Mouse (Mus musculus) brain, embryonic 14.5 days (tissue): ENCODE data around the gene Gm17087. TPM values are rescaled to one million over a fixed set of nuclear protein-coding genes. Genes with fewer than 3 reads are reported as not detected.
A peak's percentile ranks its signal among the peaks of the same experiment; 100 is the strongest.

Experiments
- DNase-seq: peaks from one replicate; pipeline ENCODE4 v3.0.0-alpha.2; 2011; ENCODE audit warnings: low read depth
- CTCF ChIP-seq: fragments of 200-500 bp; IDR thresholded peaks from 2 replicates; pipeline ENCODE4 v1.5.1; 2012; ENCODE audit warnings: inconsistent platforms, mild to moderate bottlenecking, moderate library complexity, borderline replicate concordance; ENCODE audit not compliant: insufficient read depth, insufficient read length; ENCODE audit errors: extremely low read depth
- POLR2A ChIP-seq: fragments of 200-500 bp; IDR thresholded peaks from 2 replicates; pipeline ENCODE4 v1.6.1; 2012; ENCODE audit warnings: mild to moderate bottlenecking, inconsistent platforms, borderline replicate concordance; ENCODE audit not compliant: poor library complexity, insufficient read depth, insufficient read length, severe bottlenecking; ENCODE audit errors: extremely low read depth
- polyA plus RNA-seq: library from polyadenylated mRNA; depleted of rRNA; stranded (reverse); fragments of >200 nt; gene quantifications from 2 replicates; pipeline ENCODE4 v1.2.3, GENCODE M21; 2012; rRNA removed

The Gm17087 gene
- not detected in 2 replicates for polyA plus RNA-seq

DNA sequence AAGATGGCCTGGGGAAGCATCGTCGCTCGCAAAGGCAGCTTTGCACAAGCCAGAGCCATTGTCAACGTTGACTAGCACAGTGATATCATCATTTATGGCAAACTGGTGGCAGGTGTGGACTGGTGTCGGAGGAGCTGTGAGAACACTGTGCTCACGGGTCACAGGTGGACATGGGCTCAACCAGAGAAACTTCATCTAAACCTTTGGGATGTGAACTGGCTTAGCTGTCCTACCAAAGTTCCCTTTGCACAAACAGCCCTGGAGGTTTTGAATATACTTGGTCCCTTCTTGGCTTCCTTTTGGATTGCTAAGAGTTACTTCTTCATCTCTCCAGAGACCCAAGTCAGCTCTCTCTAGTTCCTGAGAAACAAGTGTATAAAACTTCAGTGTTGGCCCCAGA lies at the start of gene Gm17087:
Gm17087 (minus strand) TSS at position 101 of the 400 bp plus-strand sequence.
- TF ChIP-seq CTCF (no peak), POLR2A (no peak)
- DNase-seq, result no peak

DNA sequence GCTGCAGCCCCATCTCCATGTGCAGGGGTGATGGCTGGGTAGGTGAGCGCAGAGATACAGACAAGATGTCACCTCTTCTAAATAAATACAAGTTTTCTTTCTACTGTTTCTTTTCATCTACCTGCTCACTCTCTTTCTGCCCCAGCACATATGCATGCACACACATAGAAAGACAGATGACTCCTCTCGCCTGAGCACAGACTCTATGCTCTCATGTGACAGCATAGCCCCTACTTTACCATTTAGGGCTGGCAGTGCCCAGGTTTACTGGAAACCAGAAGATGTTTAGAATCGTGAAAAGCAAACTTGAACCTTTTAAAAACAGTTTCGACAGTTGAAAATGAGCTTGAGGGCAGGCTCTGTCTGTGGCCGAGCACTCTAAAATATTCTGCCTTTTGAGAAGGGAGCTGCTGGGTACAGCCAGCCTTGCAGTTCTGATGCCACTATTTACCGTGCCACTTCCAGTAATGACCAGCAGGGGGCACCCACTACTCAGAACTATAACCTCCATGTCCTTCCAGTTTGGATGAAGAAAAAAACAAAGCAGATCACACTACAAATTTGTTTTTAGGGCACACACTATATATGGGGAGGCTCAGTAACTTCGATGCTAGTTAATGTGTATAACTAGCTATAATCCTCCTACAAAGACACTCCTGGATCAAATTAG lies 47.3 kb upstream of the Gm17087 start:
- DNase-seq, result peak; percentile 91
- peak; percentile 85; the same call in 1 of the 2 replicates for TF ChIP-seq CTCF
- TF ChIP-seq POLR2A, result no peak

DNA sequence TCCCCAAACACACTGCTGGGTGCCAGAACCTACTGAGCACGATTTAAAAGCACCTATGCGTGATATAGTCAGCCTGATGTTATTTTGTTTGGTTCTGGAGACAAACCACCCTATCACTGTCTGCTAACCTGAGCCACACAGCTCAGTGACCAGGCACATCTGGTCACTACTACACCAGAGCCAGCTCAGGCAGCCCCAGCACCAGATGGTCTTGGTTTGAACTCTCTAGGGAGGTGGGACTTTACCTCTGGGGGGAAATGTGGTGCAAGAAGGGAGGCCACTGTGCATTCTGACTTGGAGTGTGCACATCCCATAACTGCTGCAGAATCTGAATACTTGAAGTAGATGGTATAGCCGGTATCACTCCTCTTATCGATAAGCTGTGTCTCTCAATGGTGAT lies 45.2 kb upstream of the Gm17087 start:
- no peak for DNase-seq
- no peak for TF ChIP-seq POLR2A
- no peak for TF ChIP-seq CTCF

- no peak for DNase-seq
- TF ChIP-seq POLR2A (no peak), CTCF (no peak)
Measured at GRCm38 (mm10) chr17:8606695-8607094, 39.9 kb upstream of the Gm17087 start.

DNA sequence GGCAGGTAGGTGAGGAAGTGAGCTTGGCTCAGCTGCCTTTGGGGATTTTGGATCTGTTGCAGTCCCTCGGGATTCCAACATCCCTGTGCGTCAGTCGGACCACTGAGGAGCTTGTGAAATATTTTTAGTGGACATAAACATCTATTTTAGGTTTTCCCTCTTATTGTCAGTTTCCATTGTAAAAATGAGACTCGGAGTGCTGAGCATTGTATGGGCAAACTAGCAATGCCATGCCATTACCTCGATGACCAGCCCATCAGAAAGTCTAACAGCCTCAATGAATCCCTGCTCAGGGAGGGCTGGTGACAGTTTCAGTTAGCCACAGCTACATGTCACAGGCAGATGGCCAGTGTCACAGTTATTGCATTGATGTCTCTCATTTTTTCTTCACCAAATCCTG lies 39.2 kb upstream of the Gm17087 start:
- no peak for TF ChIP-seq POLR2A
- no peak for TF ChIP-seq CTCF
- DNase-seq, result no peak

- TF ChIP-seq CTCF, result no peak
- no peak for TF ChIP-seq POLR2A
Measured at GRCm38 (mm10) chr17:8602976-8603375, 36.2 kb upstream of the Gm17087 start.

GRCm38 (mm10) chr17:8597790-8598189 lies 31.0 kb upstream of the Gm17087 start:
- TF ChIP-seq POLR2A, result no peak
- peak; percentile 88 for TF ChIP-seq CTCF

More at GRCm38 (mm10) chr17:8602976-8603375, 36.2 kb upstream of the Gm17087 start:
- no peak for DNase-seq

GRCm38 (mm10) chr17:8592427-8593277 lies 25.9 kb upstream of the Gm17087 start:
- peak; percentile 96 for TF ChIP-seq CTCF
- TF ChIP-seq POLR2A, result no peak

More at GRCm38 (mm10) chr17:8597790-8598189, 31.0 kb upstream of the Gm17087 start:
- peak; percentile 85 for DNase-seq

GRCm38 (mm10) chr17:8581579-8581978 lies 14.8 kb upstream of the Gm17087 start:
- TF ChIP-seq POLR2A (no peak), CTCF (no peak)
- peak; percentile 28 for DNase-seq

More at GRCm38 (mm10) chr17:8592427-8593277, 25.9 kb upstream of the Gm17087 start:
- DNase-seq, result peak; percentile 89

DNA sequence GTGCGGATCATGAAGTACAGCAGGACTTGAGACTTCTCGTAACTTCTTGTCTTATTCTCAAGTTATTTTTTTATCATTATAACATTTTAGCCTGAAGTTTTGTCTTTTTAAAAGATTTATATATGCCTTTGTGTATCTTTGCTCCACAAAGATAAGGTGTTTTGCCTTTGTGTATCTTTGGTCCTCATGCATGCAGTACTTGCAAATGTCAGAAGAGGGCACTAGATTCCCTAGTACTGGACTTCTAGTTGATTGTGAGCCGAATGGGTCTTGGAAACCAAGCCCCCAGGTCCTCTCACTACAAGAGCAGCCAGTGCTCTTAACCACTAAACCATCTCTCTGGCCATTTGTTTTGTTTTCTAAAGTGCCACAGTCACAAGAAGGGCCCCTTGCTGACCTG lies 13.6 kb upstream of the Gm17087 start:
- DNase-seq, result peak; percentile 42
- TF ChIP-seq CTCF, result peak; percentile 44; the same call in 1 of the 2 replicates
- no peak for TF ChIP-seq POLR2A

DNA sequence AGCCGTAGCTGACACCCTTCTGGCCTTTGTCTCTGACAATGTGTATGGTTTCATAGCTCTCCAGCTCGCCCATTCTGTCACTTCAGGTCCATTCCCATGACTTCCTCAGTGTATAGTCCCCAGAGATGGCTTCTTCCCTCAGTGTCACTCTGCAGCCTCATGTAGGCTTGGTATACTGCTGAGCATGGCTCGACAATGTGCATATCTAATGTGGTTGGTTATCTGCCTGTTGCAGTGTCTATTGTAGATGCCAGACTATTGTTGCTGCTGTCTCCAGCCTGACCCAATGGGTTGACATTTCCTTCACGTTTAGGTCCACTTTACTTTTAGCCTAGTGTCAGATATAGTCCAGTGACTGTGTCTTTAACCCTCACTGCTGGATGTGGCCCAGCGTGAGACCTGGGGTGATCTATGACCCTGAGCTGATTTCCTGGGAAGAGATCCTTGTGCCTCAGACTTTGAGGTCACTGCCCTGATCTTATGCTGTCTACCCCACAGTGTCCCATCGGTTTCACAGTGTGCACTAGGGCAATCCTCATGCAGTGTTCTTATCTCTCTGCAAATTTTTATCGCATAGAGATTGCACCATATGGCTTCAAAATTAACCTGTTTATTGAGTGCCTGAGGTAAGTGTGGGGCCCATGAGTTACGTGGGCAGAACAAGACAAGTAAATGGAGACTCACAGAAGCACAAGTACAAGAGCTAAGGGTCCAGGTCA lies 7.0 kb upstream of the Gm17087 start:
- DNase-seq, result no peak
- TF ChIP-seq CTCF (no peak), POLR2A (no peak)
